Mouse (Mus musculus): Measurements from ENCODE around the gene Mfsd4b2.

The Mfsd4b2 gene

GRCm38 (mm10) chr10:39893702-39894697 lies 32.7 kb downstream of the Mfsd4b2 start:
- DNase-seq (ENCODE audit: low spot score in 2 of 2): no peak

GRCm38 (mm10) chr10:39888621-39889020 lies 38.1 kb downstream of the Mfsd4b2 start:
- DNase-seq (ENCODE audit: low spot score in 2 of 2): no peak

Measured in spleen, postnatal 4 days (tissue).